Mouse (Mus musculus) embryonic facial prominence, embryonic 11.5 days (tissue): ENCODE data around the gene Npm3. TPM values are rescaled to one million over a fixed set of nuclear protein-coding genes. Genes with fewer than 3 reads are reported as not detected.
A peak's percentile ranks its signal among the peaks of the same experiment; 100 is the strongest.

Experiments
- ATAC-seq: fragments of 200-750 bp; cut with Nextera tagmentation; replicated peaks from 2 replicates; pipeline ENCODE4 v1.8.0; 2017; ENCODE audit warnings: low read depth; ENCODE audit not compliant: insufficient number of reproducible peaks, low FRiP score, low TSS enrichment
- DNase-seq: peaks from one replicate; pipeline ENCODE4 v3.0.0-alpha.2; 2015; ENCODE audit warnings: low spot score
- H3K27ac ChIP-seq: fragments of 300-500 bp; sonication (generic); replicated peaks from 2 replicates; pipeline ENCODE4 v1.5.1; 2014; ENCODE audit warnings: mild to moderate bottlenecking, low read depth, low read length, control low read depth
- H3K27me3 ChIP-seq: fragments of 300-500 bp; sonication (generic); 2 replicates; pipeline ENCODE4 v1.6.1; 2014; ENCODE audit warnings: mild to moderate bottlenecking, low read length, moderate library complexity, mixed read lengths; ENCODE audit not compliant: control insufficient read depth, insufficient read depth
- H3K36me3 ChIP-seq: fragments of 300-500 bp; sonication (generic); replicated peaks from 2 replicates; pipeline ENCODE4 v1.6.1; 2014; ENCODE audit warnings: low read depth, mild to moderate bottlenecking, low read length, moderate library complexity, mixed read lengths; ENCODE audit not compliant: control insufficient read depth, insufficient read depth
- H3K4me1 ChIP-seq: fragments of 300-500 bp; sonication (generic); 2 replicates; pipeline ENCODE4 v1.6.1; 2014; ENCODE audit warnings: low read length, mixed read lengths; ENCODE audit not compliant: control insufficient read depth, insufficient read depth
- H3K4me2 ChIP-seq: fragments of 300-500 bp; sonication (generic); 2 replicates; pipeline ENCODE4 v1.6.1; 2014; ENCODE audit warnings: low read depth, mild to moderate bottlenecking, control low read depth, low read length, moderate library complexity
- H3K4me3 ChIP-seq: fragments of 300-500 bp; sonication (generic); 2 replicates; pipeline ENCODE4 v1.5.1; 2014; ENCODE audit warnings: low read depth, low read length, control low read depth
- H3K9ac ChIP-seq: fragments of 300-500 bp; sonication (generic); replicated peaks from 2 replicates; pipeline ENCODE4 v1.6.1; 2014; ENCODE audit warnings: mild to moderate bottlenecking, control low read depth, low read length
- H3K9me3 ChIP-seq: fragments of 300-500 bp; sonication (generic); replicated peaks from 2 replicates; pipeline ENCODE4 v1.6.1; 2016; ENCODE audit warnings: mild to moderate bottlenecking, low read length, inconsistent platforms, mixed read lengths; ENCODE audit not compliant: control insufficient read depth
- WGBS: fragments of 180-500 bp; shearing (Covaris S2); extraction: QIAGEN DNeasy Blood & Tissue Kit; methylation state at CpG from one replicate; pipeline ENCODE4 v1.1.7; 2014; 5-methylcytosine and 5-hydroxymethylcytosine counted together
- polyA plus RNA-seq: library from polyadenylated mRNA; unstranded; fragments of >200 nt; fragmentation: Nextera tagmentation; extraction: Ambion mirVana; gene quantifications from 2 replicates; pipeline ENCODE4 v1.2.1, GENCODE M21; 2014

Gene Npm3
- polyA plus RNA-seq, 1 experiment from 2014 or later: 15.2 TPM

DNA sequence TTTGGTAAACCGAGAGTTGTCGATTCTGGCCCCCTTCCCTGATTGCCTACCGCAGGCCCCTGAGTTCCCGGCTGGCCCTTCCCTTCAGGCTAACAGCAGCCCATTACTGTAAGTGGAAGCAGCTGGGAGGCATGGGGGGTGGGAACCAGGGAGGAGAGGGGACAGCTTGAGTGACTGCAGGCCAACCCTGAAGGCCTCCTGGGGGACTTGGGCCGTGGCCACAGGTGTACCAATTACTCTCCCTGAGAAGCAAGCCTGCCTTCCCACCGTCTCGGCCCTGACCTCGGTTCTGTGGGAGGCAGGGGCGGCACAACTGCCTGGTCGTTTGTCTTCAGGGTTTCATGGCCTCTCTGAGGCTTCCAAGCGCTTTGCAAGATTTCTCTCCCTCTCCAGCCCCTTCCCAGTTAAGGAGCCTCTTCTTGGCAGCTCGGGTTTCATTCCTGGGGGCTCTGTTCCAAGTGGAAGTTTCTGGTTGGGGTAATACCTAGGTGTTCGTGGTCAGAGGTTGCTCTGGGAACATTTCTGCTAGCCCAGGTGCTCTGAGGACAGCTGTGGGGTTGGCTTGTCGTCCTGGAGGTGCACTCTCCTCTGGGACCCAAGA, 23.6 kb downstream of the Npm3 start:
- no peaks in the 10 kb centered on the region for H3K36me3 ChIP-seq
- peaks cover 2% of the 10 kb centered on the region; the same call in 1 of the 2 replicates for H3K27me3 ChIP-seq
- DNase-seq (peak; percentile 79), ATAC-seq (0 out of 2 replicates have a peak, but pooled peaks have one; percentile 72)
- peak overlapping the region; percentile 62; the same call in 1 of the 2 replicates for H3K27ac ChIP-seq
- no peak overlapping the region for H3K4me3 ChIP-seq
- H3K4me2 ChIP-seq: no peak overlapping the region
- WGBS: 18% methylated on average over 14 of the region's 14 CpGs
- no peaks in the 10 kb centered on the region for H3K9me3 ChIP-seq
- H3K4me1 ChIP-seq: no peaks in the 10 kb centered on the region; the same call in 1 of the 2 replicates
- no peak overlapping the region for H3K9ac ChIP-seq

DNA sequence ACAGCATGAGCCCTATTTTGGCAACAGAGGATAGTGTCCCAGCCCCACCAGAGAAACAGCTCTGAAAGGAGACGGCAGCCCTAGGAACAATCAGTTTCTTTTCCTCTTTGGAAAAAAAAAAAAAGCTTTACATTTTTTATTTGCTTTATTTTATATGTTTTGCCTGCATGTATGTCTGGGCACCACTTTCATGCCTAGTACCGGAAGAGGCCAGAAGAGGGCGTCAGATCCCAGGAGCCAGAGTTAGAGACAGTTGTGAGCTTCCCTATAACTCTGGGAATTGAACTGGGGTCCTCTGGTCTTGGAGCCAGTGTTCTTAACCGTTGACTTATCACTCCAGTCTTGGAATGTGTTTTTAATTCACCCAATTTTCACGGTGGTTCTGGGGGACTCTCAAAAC, 27.2 kb downstream of the Npm3 start:
- WGBS: 66% methylated on average over 5 of the region's 5 CpGs
- no peak for DNase-seq
- no peak overlapping the region for H3K4me3 ChIP-seq
- H3K4me2 ChIP-seq: no peak overlapping the region
- no peaks in the 10 kb centered on the region for H3K36me3 ChIP-seq
- no peaks in the 10 kb centered on the region; the same call in 1 of the 2 replicates for H3K4me1 ChIP-seq
- no peak overlapping the region for H3K9ac ChIP-seq
- H3K27ac ChIP-seq: no peak overlapping the region
- no peaks in the 10 kb centered on the region for H3K9me3 ChIP-seq
- no peak for ATAC-seq
- no peaks in the 10 kb centered on the region; the same call in 1 of the 2 replicates for H3K27me3 ChIP-seq

DNA sequence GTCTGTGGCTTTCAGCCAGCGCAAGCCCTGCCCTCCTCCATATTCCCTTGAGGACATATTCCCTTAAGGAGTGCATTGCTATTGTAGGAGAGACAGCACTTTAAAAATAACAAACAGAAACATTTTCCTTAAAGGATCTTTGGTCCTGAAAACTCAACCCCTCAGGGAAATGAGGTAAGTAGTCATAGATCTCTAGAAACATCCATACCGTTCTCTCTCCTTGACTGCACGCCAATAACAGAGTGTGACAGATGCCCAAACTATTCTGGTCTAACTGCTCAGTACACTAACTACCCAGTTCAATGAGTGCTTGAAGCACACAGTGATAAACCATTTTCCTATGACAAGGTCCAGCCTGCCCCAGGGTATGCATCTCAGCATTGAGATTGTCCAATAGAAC, 31.1 kb downstream of the Npm3 start:
- no peak for ATAC-seq
- no peak overlapping the region for H3K4me3 ChIP-seq
- H3K27ac ChIP-seq: no peak overlapping the region
- H3K27me3 ChIP-seq: no peaks in the 10 kb centered on the region
- no peak for DNase-seq
- H3K4me2 ChIP-seq: no peak overlapping the region; the same call in 1 of the 2 replicates
- WGBS: 63% methylated on average over 3 of the region's 3 CpGs
- peak overlapping the region; percentile 19; the same call in 1 of the 2 replicates for H3K9ac ChIP-seq
- H3K9me3 ChIP-seq: no peaks in the 10 kb centered on the region
- H3K36me3 ChIP-seq: no peaks in the 10 kb centered on the region
- H3K4me1 ChIP-seq: no peaks in the 10 kb centered on the region

DNA sequence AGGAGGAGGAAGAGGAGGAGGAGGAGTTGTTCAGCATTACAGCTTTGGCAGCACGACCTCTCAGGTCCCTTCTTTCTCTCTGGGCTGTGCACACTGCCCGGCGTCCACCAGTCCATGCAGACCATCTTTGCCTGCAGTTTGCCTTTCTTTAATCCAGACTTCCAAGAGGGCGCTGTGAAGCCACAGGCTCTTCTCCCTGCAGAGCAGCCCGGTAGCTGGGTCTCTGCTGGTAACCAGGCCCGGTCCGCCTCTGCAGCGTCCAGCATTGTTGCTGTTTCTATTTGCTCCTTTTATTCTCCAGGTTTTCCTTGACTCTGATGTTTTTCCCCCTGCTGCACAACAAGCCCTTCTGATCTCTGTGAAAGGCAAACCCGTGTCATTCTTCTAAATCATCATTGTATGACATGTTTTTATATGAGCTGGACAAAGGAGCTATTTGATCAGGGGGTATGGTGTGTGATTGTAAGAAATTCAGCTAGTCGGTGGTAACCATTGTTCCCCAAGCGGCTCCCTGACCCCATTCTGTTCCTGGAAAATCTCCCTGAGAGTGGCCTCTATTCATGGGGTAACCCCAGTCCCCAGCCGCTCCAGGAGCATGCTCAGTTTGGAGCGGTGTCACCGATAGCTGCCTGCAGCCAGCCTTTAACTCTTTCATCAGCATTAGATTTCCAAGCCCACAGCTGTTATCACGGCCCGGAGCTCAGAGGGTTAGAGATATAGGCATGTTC, 31.7 kb downstream of the Npm3 start:
- peak overlapping the region; percentile 19; the same call in 1 of the 2 replicates for H3K9ac ChIP-seq
- no peak overlapping the region for H3K27ac ChIP-seq
- ATAC-seq (peak; percentile 75), DNase-seq (peak; percentile 76)
- no peaks in the 10 kb centered on the region for H3K27me3 ChIP-seq
- H3K4me2 ChIP-seq: peak overlapping the region; percentile 22
- 4% methylated on average over 16 of the region's 16 CpGs for WGBS
- no peaks in the 10 kb centered on the region for H3K9me3 ChIP-seq
- H3K4me3 ChIP-seq: no peak overlapping the region
- H3K4me1 ChIP-seq: no peaks in the 10 kb centered on the region
- H3K36me3 ChIP-seq: no peaks in the 10 kb centered on the region

DNA sequence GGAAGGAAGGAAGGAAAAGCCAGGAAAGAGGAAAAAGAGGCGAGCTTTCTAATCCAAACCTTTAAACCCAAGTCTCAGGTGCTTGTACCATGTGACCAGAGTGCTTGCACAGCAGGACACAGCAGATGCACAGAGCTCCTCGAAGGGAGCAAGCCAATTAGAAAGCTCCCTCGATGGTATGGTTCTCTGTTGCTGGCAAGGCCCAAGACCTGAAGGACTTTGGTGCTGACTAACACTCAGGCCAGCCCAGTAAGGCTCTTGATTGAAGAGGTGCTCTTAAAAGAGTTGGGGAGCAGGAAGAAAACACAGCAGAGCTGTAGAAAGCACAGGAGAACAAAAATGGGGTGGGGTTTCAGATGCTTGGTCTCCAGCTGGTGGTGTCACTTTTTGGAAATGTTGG, 40.7 kb downstream of the Npm3 start:
- no peak for DNase-seq

More for the DNA sequence above, 40.7 kb downstream of the Npm3 start:
- Histone ChIP-seq H3K4me2 (no peak overlapping the region), H3K4me1 (no peaks in the 10 kb centered on the region), H3K27me3 (no peaks in the 10 kb centered on the region), H3K4me3 (no peak overlapping the region), H3K9ac (no peak overlapping the region), H3K27ac (no peak overlapping the region), H3K9me3 (no peaks in the 10 kb centered on the region), H3K36me3 (no peaks in the 10 kb centered on the region)
- 83% methylated on average over 3 of the region's 3 CpGs for WGBS
- no peak for ATAC-seq

Other genes with a start within 250 kb of the Npm3 start
- 15.3 and 18.2 TPM in 2 replicates for gene Poll, start 189.1 kb downstream of the Npm3 start, polyA plus RNA-seq
- 50.1 and 54.5 TPM in 2 replicates for gene Gm17018, start 189.0 kb downstream of the Npm3 start, polyA plus RNA-seq
- gene Fbxw4, start 89.3 kb downstream of the Npm3 start, polyA plus RNA-seq: 3.1 and 3.5 TPM in 2 replicates
- gene Fgf8, start 6.7 kb downstream of the Npm3 start, polyA plus RNA-seq: 17.7 and 20.5 TPM in 2 replicates
- 58.7 and 58.8 TPM in 2 replicates for gene Mgea5, start 34.2 kb upstream of the Npm3 start, polyA plus RNA-seq
- 1.3 TPM in 2 replicates for gene Kcnip2, start 66.5 kb upstream of the Npm3 start, polyA plus RNA-seq
- 13.9 and 15.9 TPM in 2 replicates for gene Armh3, start 248.9 kb upstream of the Npm3 start, polyA plus RNA-seq